Mouse (Mus musculus) bone marrow macrophage, adult 2 months (primary cell): ENCODE data around the gene Nptxr.

ENCODE experiments used
- CTCF ChIP-seq: IDR thresholded peaks from 2 replicates; pipeline ENCODE4 v1.5.1; 2012; ENCODE audit warnings: low read depth, mild to moderate bottlenecking, low read length, moderate library complexity
- POLR2A ChIP-seq: IDR thresholded peaks from 2 replicates; pipeline ENCODE4 v1.6.1; 2012; ENCODE audit warnings: mild to moderate bottlenecking, low read depth, low read length, borderline replicate concordance

GRCm38 (mm10) chr15:79828366-79829035, 23.9 kb upstream of the Nptxr start:
- TF ChIP-seq CTCF: 0 out of 2 replicates have a peak, but pooled peaks have one; percentile 10
- TF ChIP-seq POLR2A: no peak
